Mouse (Mus musculus): ENCODE data around the gene Rab25. TPM values are rescaled to one million over a fixed set of nuclear protein-coding genes. Genes with fewer than 3 reads are reported as not detected.

Gene Rab25
- polyA plus RNA-seq, 1 experiment from 2014 or later: 252 TPM

- Histone ChIP-seq H3K9ac (ENCODE audit: low read length) (no peak overlapping the region), H3K27ac (replicated peaks) (peak overlapping the region; percentile 45; the same call in 1 of the 2 replicates), H3K36me3 (ENCODE audit: control insufficient read depth, insufficient read depth, low read length) (no peaks in the 10 kb centered on the region), H3K27me3 (ENCODE audit: control insufficient read depth, insufficient read depth, low read length) (no peaks in the 10 kb centered on the region), H3K4me3 (ENCODE audit: low read depth, low read length) (no peak overlapping the region), H3K4me1 (replicated peaks; ENCODE audit: control insufficient read depth, insufficient read depth) (peaks cover 10% of the 10 kb centered on the region), H3K9me3 (ENCODE audit: control insufficient read depth, low read length) (no peaks in the 10 kb centered on the region), H3K4me2 (replicated peaks; ENCODE audit: low read depth) (no peak overlapping the region)
- no peak for ATAC-seq (ENCODE audit: low FRiP score, low TSS enrichment)
- WGBS: 48% methylated on average over 7 of the region's 7 CpGs
- DNase-seq (ENCODE audit: low spot score): no peak
- TF ChIP-seq CTCF (IDR thresholded peaks at IDR 0.05; ENCODE audit: low read depth) (no peak; the same call in 1 of the 2 replicates), EP300 (optimal IDR thresholded peaks at IDR 0.05) (no peak)
Observed at GRCm38 (mm10) chr3:88505765-88506164, 42.3 kb downstream of the Rab25 start.

GRCm38 (mm10) chr3:88505081-88505480 is 43.0 kb downstream of the Rab25 start:
- ATAC-seq (ENCODE audit: low FRiP score, low TSS enrichment) (no peak), DNase-seq (ENCODE audit: low spot score) (no peak)
- H3K27ac ChIP-seq (replicated peaks): peak overlapping the region; percentile 45
- no peak overlapping the region for H3K4me2 ChIP-seq (replicated peaks; ENCODE audit: low read depth)
- H3K4me1 ChIP-seq (replicated peaks; ENCODE audit: control insufficient read depth, insufficient read depth): peaks cover 13% of the 10 kb centered on the region
- 52% methylated on average over 6 of the region's 6 CpGs for WGBS
- H3K9me3 ChIP-seq (ENCODE audit: control insufficient read depth, low read length): no peaks in the 10 kb centered on the region
- no peak overlapping the region for H3K9ac ChIP-seq (ENCODE audit: low read length)
- no peaks in the 10 kb centered on the region for H3K36me3 ChIP-seq (ENCODE audit: control insufficient read depth, insufficient read depth, low read length)
- no peaks in the 10 kb centered on the region for H3K27me3 ChIP-seq (ENCODE audit: control insufficient read depth, insufficient read depth, low read length)
- TF ChIP-seq CTCF (IDR thresholded peaks at IDR 0.05; ENCODE audit: low read depth) (no peak), EP300 (optimal IDR thresholded peaks at IDR 0.05) (no peak)
- no peak overlapping the region for H3K4me3 ChIP-seq (ENCODE audit: low read depth, low read length)

GRCm38 (mm10) chr3:88503881-88504746 is 44.0 kb downstream of the Rab25 start:
- TF ChIP-seq EP300 (optimal IDR thresholded peaks at IDR 0.05) (no peak), CTCF (IDR thresholded peaks at IDR 0.05; ENCODE audit: low read depth) (no peak)
- peak overlapping the region; percentile 98 for H3K27ac ChIP-seq (replicated peaks)
- no peak overlapping the region for H3K4me3 ChIP-seq (ENCODE audit: low read depth, low read length)
- 35% methylated on average over 8 of the region's 8 CpGs for WGBS
- no peak for ATAC-seq (ENCODE audit: low FRiP score, low TSS enrichment)
- H3K27me3 ChIP-seq (ENCODE audit: control insufficient read depth, insufficient read depth, low read length): no peaks in the 10 kb centered on the region
- H3K4me2 ChIP-seq (replicated peaks; ENCODE audit: low read depth): peak overlapping the region; percentile 79; the same call in 1 of the 2 replicates
- no peaks in the 10 kb centered on the region for H3K36me3 ChIP-seq (ENCODE audit: control insufficient read depth, insufficient read depth, low read length)
- peaks cover 12% of the 10 kb centered on the region for H3K4me1 ChIP-seq (replicated peaks; ENCODE audit: control insufficient read depth, insufficient read depth)
- no peak for DNase-seq (ENCODE audit: low spot score)
- no peak overlapping the region for H3K9ac ChIP-seq (ENCODE audit: low read length)
- no peaks in the 10 kb centered on the region for H3K9me3 ChIP-seq (ENCODE audit: control insufficient read depth, low read length)

GRCm38 (mm10) chr3:88503505-88503863 is 44.6 kb downstream of the Rab25 start:
- Histone ChIP-seq H3K4me1 (replicated peaks; ENCODE audit: control insufficient read depth, insufficient read depth) (peaks cover 12% of the 10 kb centered on the region), H3K9ac (ENCODE audit: low read length) (peak overlapping the region; percentile 91; the same call in 1 of the 2 replicates), H3K9me3 (ENCODE audit: control insufficient read depth, low read length) (no peaks in the 10 kb centered on the region), H3K27ac (replicated peaks) (peak overlapping the region; percentile 98), H3K36me3 (ENCODE audit: control insufficient read depth, insufficient read depth, low read length) (no peaks in the 10 kb centered on the region), H3K4me2 (replicated peaks; ENCODE audit: low read depth) (peak overlapping the region; percentile 79), H3K27me3 (ENCODE audit: control insufficient read depth, insufficient read depth, low read length) (no peaks in the 10 kb centered on the region), H3K4me3 (ENCODE audit: low read depth, low read length) (peak overlapping the region; percentile 97)
- 4% methylated on average over 4 of the region's 4 CpGs for WGBS
- peak; percentile 81 for ATAC-seq (ENCODE audit: low FRiP score, low TSS enrichment)
- peak; percentile 67 for DNase-seq (ENCODE audit: low spot score)
- TF ChIP-seq EP300 (optimal IDR thresholded peaks at IDR 0.05): no peak
- no peak for TF ChIP-seq CTCF (IDR thresholded peaks at IDR 0.05; ENCODE audit: low read depth)

- H3K4me3 ChIP-seq (ENCODE audit: low read depth, low read length): peak overlapping the region; percentile 97
- peak; percentile 92 for DNase-seq (ENCODE audit: low spot score)
- H3K36me3 ChIP-seq (ENCODE audit: control insufficient read depth, insufficient read depth, low read length): no peaks in the 10 kb centered on the region
- peak; percentile 26 for TF ChIP-seq EP300 (optimal IDR thresholded peaks at IDR 0.05)
- no peak for TF ChIP-seq CTCF (IDR thresholded peaks at IDR 0.05; ENCODE audit: low read depth)
- ATAC-seq (ENCODE audit: low FRiP score, low TSS enrichment): peak; percentile 94
- H3K4me1 ChIP-seq (replicated peaks; ENCODE audit: control insufficient read depth, insufficient read depth): peaks cover 12% of the 10 kb centered on the region
- H3K9me3 ChIP-seq (ENCODE audit: control insufficient read depth, low read length): no peaks in the 10 kb centered on the region
- H3K27ac ChIP-seq (replicated peaks): peak overlapping the region; percentile 98
- under 1% methylated on average over 53 of the region's 55 CpGs for WGBS
- peak overlapping the region; percentile 91 for H3K9ac ChIP-seq (ENCODE audit: low read length)
- peak overlapping the region; percentile 79 for H3K4me2 ChIP-seq (replicated peaks; ENCODE audit: low read depth)
- no peaks in the 10 kb centered on the region for H3K27me3 ChIP-seq (ENCODE audit: control insufficient read depth, insufficient read depth, low read length)
Observed at GRCm38 (mm10) chr3:88502641-88503504, 45.2 kb downstream of the Rab25 start.

All from stomach, postnatal 0 days (tissue).